Mouse (Mus musculus): Measurements from ENCODE around the gene Lrp10. TPM values are rescaled to one million over a fixed set of nuclear protein-coding genes. Genes with fewer than 3 reads are reported as not detected.

Gene Lrp10
- total RNA-seq, 2 experiments from 2014 or later = 40.0 to 47.8 TPM

Other genes with a start within 250 kb of the Lrp10 start
- 100 to 1,000 TPM; 107 to 112 TPM for gene Dad1, start 210.0 kb upstream of the Lrp10 start, total RNA-seq (2021)
- 10 to 100 TPM; 38.2 to 43.4 TPM for gene Abhd4, start 209.9 kb upstream of the Lrp10 start, total RNA-seq (2021)
- gene Olfr49, start 179.2 kb upstream of the Lrp10 start, total RNA-seq (2021) = not detected
- 10 to 100 TPM; 82.6 to 90.6 TPM for gene Oxa1l, start 103.3 kb upstream of the Lrp10 start, total RNA-seq (2021)
- gene Slc7a7, start 46.4 kb upstream of the Lrp10 start, total RNA-seq (2021) = 1 to 10 TPM; 4.8 to 6.5 TPM
- gene Mrpl52, start 37.2 kb upstream of the Lrp10 start, total RNA-seq (2021) = 100 to 1,000 TPM; 122 to 150 TPM
- gene Mmp14, start 32.5 kb upstream of the Lrp10 start, total RNA-seq (2021) = 10 to 100 TPM; 12.4 to 15.3 TPM
- gene Rem2, start 12.0 kb downstream of the Lrp10 start, total RNA-seq (2021) = not detected
- gene Prmt5, start 53.4 kb downstream of the Lrp10 start, total RNA-seq (2021) = 10 to 100 TPM; 32.2 to 33.2 TPM
- gene Haus4, start 90.5 kb downstream of the Lrp10 start, total RNA-seq (2021) = 1 to 10 TPM; 2.6 to 2.8 TPM
- 1 to 10 TPM; 3.7 to 3.9 TPM for gene Ajuba, start 113.4 kb downstream of the Lrp10 start, total RNA-seq (2021)
- 1 to 10 TPM; 3.0 to 6.1 TPM for gene 4931414P19Rik, start 141.9 kb downstream of the Lrp10 start, total RNA-seq (2021)
- 100 to 1,000 TPM; 173 to 201 TPM for gene Psmb5, start 153.9 kb downstream of the Lrp10 start, total RNA-seq (2021)
- not detected for gene Psmb11, start 157.3 kb downstream of the Lrp10 start, total RNA-seq (2021)
- gene Gm17606, start 176.8 kb downstream of the Lrp10 start, total RNA-seq (2021) = not detected
- gene Cdh24, start 177.2 kb downstream of the Lrp10 start, total RNA-seq (2021) = under 1 TPM; 0.12 to 0.59 TPM
- gene 1700123O20Rik, start 222.1 kb downstream of the Lrp10 start, total RNA-seq (2021) = 10 to 100 TPM; 15.4 to 15.5 TPM
- 10 to 100 TPM; 64.7 to 81.3 TPM for gene Acin1, start 222.8 kb downstream of the Lrp10 start, total RNA-seq (2021)
- gene Gm29776, start 234.7 kb downstream of the Lrp10 start, total RNA-seq (2021) = not detected
- gene Cebpe, start 248.0 kb downstream of the Lrp10 start, total RNA-seq (2021) = not detected